In genomic region chr1:164590205-164590613, GRCm38 (mm10) we compare ENCODE assay signal across 19 mouse cellular contexts.
DNase-seq lines count a peak whose midpoint lies in the region; ATAC-seq and TF ChIP-seq lines count a peak whose summit lies in the region.
"Had no signal": no experiment of that assay in that cellular context is flagged by ENCODE, and none has a peak within 500 bp of the region (broad histone marks: within the 10 kb centered on the region; RNA-seq: fewer than 3 reads in every experiment).

No protein-coding gene starts in this region.

- no peak for TF ChIP-seq EP300 in liver, postnatal 0 days (IDR thresholded peaks at IDR 0.05; ENCODE audit: low read depth)

- H3K9ac ChIP-seq in forebrain, embryonic 16.5 days (replicated peaks; ENCODE audit: low read depth, low read length) = no peak overlapping the region
- H3K9ac ChIP-seq in liver, postnatal 0 days (replicated peaks) = no peak overlapping the region
- H3K9ac ChIP-seq in midbrain, postnatal 0 days (replicated peaks; ENCODE audit: low read length, poor library complexity, severe bottlenecking) = no peak overlapping the region
- H3K9ac ChIP-seq: midbrain, embryonic 13.5 days had no signal

- peaks cover 3% of the 10 kb centered on the region; the same call in 1 of the 2 replicates for H3K4me1 ChIP-seq in forebrain, embryonic 16.5 days (replicated peaks; ENCODE audit: control insufficient read depth, insufficient read depth, low read length)
- peaks cover 5% of the 10 kb centered on the region for H3K4me1 ChIP-seq in liver, postnatal 0 days (ENCODE audit: insufficient read depth)
- H3K4me1 ChIP-seq in midbrain, postnatal 0 days (ENCODE audit: insufficient read depth, low read length) = no peaks in the 10 kb centered on the region
- H3K4me1 ChIP-seq: hindbrain, embryonic 10.5 days; midbrain, embryonic 13.5 days had no signal

- TF ChIP-seq POLR2A in brain, embryonic 14.5 days (IDR thresholded peaks at IDR 0.05; ENCODE audit: borderline replicate concordance, extremely low read depth, insufficient read depth, insufficient read length, poor library complexity, severe bottlenecking) = no peak

- no peak overlapping the region for H3K4me3 ChIP-seq in forebrain, embryonic 16.5 days (replicated peaks; ENCODE audit: low read length)
- no peak overlapping the region for H3K4me3 ChIP-seq in liver, postnatal 0 days (ENCODE audit: low read depth, low read length)
- H3K4me3 ChIP-seq in midbrain, postnatal 0 days (ENCODE audit: low read depth, low read length) = no peak overlapping the region
- H3K4me3 ChIP-seq: erythroblast, embryonic 14.5 days; heart, adult 2 months; hindbrain, embryonic 10.5 days; midbrain, embryonic 13.5 days had no signal

- peak overlapping the region; percentile 9; the same call in 1 of the 2 replicates for H3K27ac ChIP-seq in forebrain, embryonic 16.5 days (ENCODE audit: low read length)
- no peak overlapping the region for H3K27ac ChIP-seq in liver, postnatal 0 days (ENCODE audit: low read depth)
- H3K27ac ChIP-seq in midbrain, postnatal 0 days (ENCODE audit: low read depth, low read length) = no peak overlapping the region
- H3K27ac ChIP-seq: heart, adult 2 months; hindbrain, embryonic 10.5 days; midbrain, embryonic 13.5 days had no signal

- peak; percentile 49 to 62 for DNase-seq in left cerebral cortex, adult 9 months (ENCODE audit: low spot score in 2 of 2)
- no peak for DNase-seq in left cerebral cortex, adult 11 months (ENCODE audit: low spot score)
- DNase-seq in brain, embryonic 14.5 days (ENCODE audit: low read depth) = peak; percentile 76
- DNase-seq in layer of hippocampus, postnatal 36 days = peak; percentile 42 to 56
- DNase-seq in liver, postnatal 0 days = no peak
- no peak for DNase-seq in midbrain, postnatal 0 days (ENCODE audit: low spot score)
- DNase-seq: cerebellum, postnatal 25 days; heart, adult 2 months; kidney, adult 8-10 months; kidney, postnatal 25 days; lung, adult 2 months; lung, postnatal 4 days; thymus, postnatal 36 days had no signal

- no peak overlapping the region for H3K4me2 ChIP-seq in forebrain, embryonic 16.5 days (ENCODE audit: low read length)
- H3K4me2 ChIP-seq in liver, postnatal 0 days (ENCODE audit: low read depth, low read length) = no peak overlapping the region
- H3K4me2 ChIP-seq in midbrain, postnatal 0 days (ENCODE audit: low read depth, low read length, poor library complexity, severe bottlenecking) = no peak overlapping the region
- H3K4me2 ChIP-seq: midbrain, embryonic 13.5 days had no signal

- ATAC-seq in forebrain, embryonic 16.5 days = peak; percentile 91
- ATAC-seq in liver, postnatal 0 days = no peak
- ATAC-seq in midbrain, postnatal 0 days (ENCODE audit: low FRiP score) = no peak
- ATAC-seq: CD4-positive, CD25-positive, alpha-beta regulatory T cell, adult 4 months; midbrain, embryonic 13.5 days had no signal

- no peaks in the 10 kb centered on the region for H3K27me3 ChIP-seq in forebrain, embryonic 16.5 days (replicated peaks; ENCODE audit: control insufficient read depth, insufficient read depth, low read length)
- no peaks in the 10 kb centered on the region for H3K27me3 ChIP-seq in liver, postnatal 0 days (ENCODE audit: insufficient read depth, low read length)
- H3K27me3 ChIP-seq in midbrain, postnatal 0 days (ENCODE audit: insufficient read depth, low read length) = no peaks in the 10 kb centered on the region
- H3K27me3 ChIP-seq: midbrain, embryonic 13.5 days had no signal

- TF ChIP-seq CTCF in brain, embryonic 14.5 days (IDR thresholded peaks at IDR 0.05; ENCODE audit: borderline replicate concordance, extremely low read depth, insufficient read depth, insufficient read length) = no peak
- no peak for TF ChIP-seq CTCF in liver, postnatal 0 days (IDR thresholded peaks at IDR 0.05; ENCODE audit: low read depth)
- TF ChIP-seq CTCF in midbrain, postnatal 0 days (IDR thresholded peaks at IDR 0.05) = no peak

- H3K36me3 ChIP-seq in forebrain, embryonic 16.5 days (ENCODE audit: control insufficient read depth, insufficient read depth) = no peaks in the 10 kb centered on the region
- no peaks in the 10 kb centered on the region for H3K36me3 ChIP-seq in liver, postnatal 0 days (replicated peaks; ENCODE audit: insufficient read depth, low read length)
- H3K36me3 ChIP-seq in midbrain, postnatal 0 days (ENCODE audit: insufficient read depth, low read length) = no peaks in the 10 kb centered on the region
- H3K36me3 ChIP-seq: G1E; hindbrain, embryonic 10.5 days; midbrain, embryonic 13.5 days had no signal

- WGBS in forebrain, embryonic 16.5 days = 42% methylated on average over 3 of the region's 3 CpGs
- WGBS in liver, postnatal 0 days (ENCODE audit: insufficient replicate concordance) = 81% methylated on average over 3 of the region's 3 CpGs
- 87% methylated on average over 3 of the region's 3 CpGs for WGBS in midbrain, postnatal 0 days

- H3K9me3 ChIP-seq in forebrain, embryonic 16.5 days (ENCODE audit: control insufficient read depth, low read length) = no peaks in the 10 kb centered on the region
- H3K9me3 ChIP-seq in liver, postnatal 0 days (ENCODE audit: low read length) = no peaks in the 10 kb centered on the region
- no peaks in the 10 kb centered on the region for H3K9me3 ChIP-seq in midbrain, postnatal 0 days (ENCODE audit: low read length)
- H3K9me3 ChIP-seq: hindbrain, embryonic 10.5 days; midbrain, embryonic 13.5 days had no signal

Comparison
In these comparisons a context has a peak if more than half of its experiments do, and no peak if none do; other contexts are left out.
1. DNase-seq: peak in left cerebral cortex, adult 9 months (2 of 2), brain, embryonic 14.5 days (single experiment) and layer of hippocampus, postnatal 36 days (2 of 2); none in left cerebral cortex, adult 11 months (single experiment), liver, postnatal 0 days (single experiment) and midbrain, postnatal 0 days (single experiment).